In genomic region chr11:103853284-103853920, GRCm38 (mm10) we compare ENCODE assay signal across 14 mouse cellular contexts.
DNase-seq lines count a peak whose midpoint lies in the region; ATAC-seq lines count a peak whose summit lies in the region.
"Had no signal": no experiment of that assay in that cellular context is flagged by ENCODE, and none has a peak within 500 bp of the region (broad histone marks: within the 10 kb centered on the region; RNA-seq: fewer than 3 reads in every experiment).

No protein-coding gene starts in this region.

- peak; percentile 41 for DNase-seq in NIH3T3 (ENCODE audit: low read depth)
- no peak for DNase-seq in hindbrain, embryonic 14.5 days (ENCODE audit: low spot score)
- DNase-seq in midbrain, embryonic 14.5 days: peak; percentile 67
- DNase-seq in left cerebral cortex, postnatal 14 days (ENCODE audit: low spot score in 2 of 2): no peak
- no peak for DNase-seq in layer of hippocampus, postnatal 25 days (ENCODE audit: extremely low spot score in 1 of 2, low spot score in 1 of 2)
- DNase-seq: cerebellum, adult 8-10 months; gastrocnemius, postnatal 10 days; heart, postnatal 4 days; kidney, adult 8-10 months; lung, postnatal 36 days had no signal

- H3K27me3 ChIP-seq in forebrain, embryonic 12.5 days: peaks cover 4% of the 10 kb centered on the region; the same call in 1 of the 2 replicates
- H3K27me3 ChIP-seq in forebrain, embryonic 15.5 days: no peaks in the 10 kb centered on the region
- H3K27me3 ChIP-seq in hindbrain, embryonic 14.5 days (ENCODE audit: control insufficient read depth, insufficient read depth, low read length): no peaks in the 10 kb centered on the region
- H3K27me3 ChIP-seq in midbrain, embryonic 14.5 days (ENCODE audit: control insufficient read depth, insufficient read depth, low read length): no peaks in the 10 kb centered on the region
- no peaks in the 10 kb centered on the region for H3K27me3 ChIP-seq in kidney, embryonic 15.5 days

- H3K4me1 ChIP-seq in forebrain, embryonic 12.5 days: peaks cover 28% of the 10 kb centered on the region
- peaks cover 25% of the 10 kb centered on the region for H3K4me1 ChIP-seq in forebrain, embryonic 15.5 days
- H3K4me1 ChIP-seq in hindbrain, embryonic 14.5 days (replicated peaks; ENCODE audit: control insufficient read depth, insufficient read depth, low read length): peaks cover 13% of the 10 kb centered on the region
- H3K4me1 ChIP-seq in midbrain, embryonic 14.5 days (ENCODE audit: control insufficient read depth, insufficient read depth, low read length): peaks cover 22% of the 10 kb centered on the region
- 0 out of 2 replicates have a peak, but pooled peaks cover 3% of the 10 kb centered on the region for H3K4me1 ChIP-seq in kidney, embryonic 15.5 days

- WGBS in forebrain, embryonic 12.5 days: 11% methylated on average over 10 of the region's 10 CpGs
- 15% methylated on average over 10 of the region's 10 CpGs for WGBS in forebrain, embryonic 15.5 days
- WGBS in hindbrain, embryonic 14.5 days: 34% methylated on average over 10 of the region's 10 CpGs
- WGBS in midbrain, embryonic 14.5 days: 10% methylated on average over 10 of the region's 10 CpGs
- 52% methylated on average over 10 of the region's 10 CpGs for WGBS in kidney, embryonic 15.5 days

- H3K9me3 ChIP-seq in forebrain, embryonic 12.5 days: no peaks in the 10 kb centered on the region
- H3K9me3 ChIP-seq in forebrain, embryonic 15.5 days: no peaks in the 10 kb centered on the region
- H3K9me3 ChIP-seq in hindbrain, embryonic 14.5 days (ENCODE audit: control insufficient read depth, low read length): no peaks in the 10 kb centered on the region
- no peaks in the 10 kb centered on the region for H3K9me3 ChIP-seq in midbrain, embryonic 14.5 days (ENCODE audit: control insufficient read depth, low read length)
- H3K9me3 ChIP-seq in kidney, embryonic 15.5 days (replicated peaks): no peaks in the 10 kb centered on the region

- H3K36me3 ChIP-seq in forebrain, embryonic 12.5 days (replicated peaks): peaks cover 7% of the 10 kb centered on the region
- peaks cover 10% of the 10 kb centered on the region; the same call in 1 of the 2 replicates for H3K36me3 ChIP-seq in forebrain, embryonic 15.5 days
- peaks cover 32% of the 10 kb centered on the region for H3K36me3 ChIP-seq in hindbrain, embryonic 14.5 days (replicated peaks; ENCODE audit: control insufficient read depth, insufficient read depth)
- peaks cover 12% of the 10 kb centered on the region for H3K36me3 ChIP-seq in midbrain, embryonic 14.5 days (ENCODE audit: control insufficient read depth, insufficient read depth, low read length)
- 0 out of 2 replicates have a peak, but pooled peaks cover 6% of the 10 kb centered on the region for H3K36me3 ChIP-seq in kidney, embryonic 15.5 days

- H3K4me3 ChIP-seq in forebrain, embryonic 12.5 days (replicated peaks): no peak overlapping the region
- no peak overlapping the region for H3K4me3 ChIP-seq in forebrain, embryonic 15.5 days
- no peak overlapping the region for H3K4me3 ChIP-seq in hindbrain, embryonic 14.5 days (replicated peaks; ENCODE audit: low read length)
- no peak overlapping the region for H3K4me3 ChIP-seq in midbrain, embryonic 14.5 days (replicated peaks; ENCODE audit: low read depth, low read length)
- no peak overlapping the region for H3K4me3 ChIP-seq in kidney, embryonic 15.5 days (replicated peaks)

- 0 out of 2 replicates have a peak, but pooled peaks have one; percentile 17 for ATAC-seq in forebrain, embryonic 12.5 days (ENCODE audit: low FRiP score)
- ATAC-seq in forebrain, embryonic 15.5 days (replicated peaks): no peak
- ATAC-seq in hindbrain, embryonic 14.5 days (ENCODE audit: low FRiP score): no peak
- ATAC-seq in midbrain, embryonic 14.5 days (ENCODE audit: low FRiP score, low TSS enrichment): no peak; the same call in 1 of the 2 replicates
- no peak for ATAC-seq in kidney, embryonic 15.5 days (replicated peaks; ENCODE audit: low FRiP score)

- intact Hi-C loops in left cerebral cortex, postnatal 14 days (cut with DNase I): no loop called here

- peak overlapping the region; percentile 75 for H3K27ac ChIP-seq in forebrain, embryonic 12.5 days
- H3K27ac ChIP-seq in forebrain, embryonic 15.5 days (replicated peaks): no peak overlapping the region; the same call in 1 of the 2 replicates
- H3K27ac ChIP-seq in hindbrain, embryonic 14.5 days: 0 out of 2 replicates have a peak overlapping the region, but pooled peaks have one; percentile 23
- H3K27ac ChIP-seq in midbrain, embryonic 14.5 days (replicated peaks; ENCODE audit: low read depth, low read length): peak overlapping the region; percentile 78
- H3K27ac ChIP-seq in kidney, embryonic 15.5 days: no peak overlapping the region

- H3K4me2 ChIP-seq in forebrain, embryonic 12.5 days: no peak overlapping the region; the same call in 1 of the 2 replicates
- no peak overlapping the region for H3K4me2 ChIP-seq in forebrain, embryonic 15.5 days (replicated peaks)
- no peak overlapping the region for H3K4me2 ChIP-seq in hindbrain, embryonic 14.5 days (replicated peaks)
- H3K4me2 ChIP-seq in midbrain, embryonic 14.5 days (ENCODE audit: low read length): peak overlapping the region; percentile 34
- H3K4me2 ChIP-seq in kidney, embryonic 15.5 days: no peak overlapping the region
- H3K4me2 ChIP-seq: heart, embryonic 11.5 days had no signal

- H3K9ac ChIP-seq in forebrain, embryonic 12.5 days: no peak overlapping the region
- no peak overlapping the region for H3K9ac ChIP-seq in forebrain, embryonic 15.5 days (replicated peaks)
- H3K9ac ChIP-seq in hindbrain, embryonic 14.5 days: no peak overlapping the region
- no peak overlapping the region for H3K9ac ChIP-seq in midbrain, embryonic 14.5 days (replicated peaks; ENCODE audit: low read length)
- no peak overlapping the region for H3K9ac ChIP-seq in kidney, embryonic 15.5 days

Comparison
In these comparisons a context has a peak if more than half of its experiments do, and no peak if none do; other contexts are left out.
1. H3K27ac ChIP-seq: peak in forebrain, embryonic 12.5 days (single experiment), hindbrain, embryonic 14.5 days (single experiment) and midbrain, embryonic 14.5 days (single experiment); none in forebrain, embryonic 15.5 days (single experiment) and kidney, embryonic 15.5 days (single experiment).
2. DNase-seq: peak in NIH3T3 (single experiment) and midbrain, embryonic 14.5 days (single experiment); none in hindbrain, embryonic 14.5 days (single experiment), left cerebral cortex, postnatal 14 days (0 of 2) and layer of hippocampus, postnatal 25 days (0 of 2).